Mouse (Mus musculus): Measurements from ENCODE around the gene Tas2r119. TPM values are rescaled to one million over a fixed set of nuclear protein-coding genes. Genes with fewer than 3 reads are reported as not detected.
"Not testable (repeated sequence)": the region's sequence is repeated elsewhere in the genome, so short reads cannot be mapped to it uniquely, and the experiment has no call there.

Gene Tas2r119
- polyA plus RNA-seq, 1 experiment from 2014 or later = not detected

GRCm38 (mm10) chr15:32182026-32182425 is 4.9 kb downstream of the Tas2r119 start:
- H3K36me3 ChIP-seq (replicated peaks) = no peaks in the 10 kb centered on the region
- no peak overlapping the region for H3K9ac ChIP-seq
- no peak overlapping the region for H3K27ac ChIP-seq
- H3K9me3 ChIP-seq = no peaks in the 10 kb centered on the region
- no peaks in the 10 kb centered on the region for H3K4me1 ChIP-seq
- no peak for ATAC-seq (replicated peaks)
- 96% methylated on average over 1 of the region's 1 CpGs for WGBS
- no peak overlapping the region for H3K4me3 ChIP-seq
- H3K27me3 ChIP-seq (replicated peaks) = no peaks in the 10 kb centered on the region
- no peak overlapping the region for H3K4me2 ChIP-seq

GRCm38 (mm10) chr15:32184964-32185363 is 7.9 kb downstream of the Tas2r119 start:
- Histone ChIP-seq H3K4me2 (no peak overlapping the region), H3K36me3 (replicated peaks) (no peaks in the 10 kb centered on the region), H3K27me3 (replicated peaks) (no peaks in the 10 kb centered on the region), H3K9me3 (no peaks in the 10 kb centered on the region), H3K4me1 (no peaks in the 10 kb centered on the region), H3K9ac (no peak overlapping the region), H3K27ac (no peak overlapping the region), H3K4me3 (no peak overlapping the region)
- no peak for ATAC-seq (replicated peaks)

- Histone ChIP-seq H3K4me2 (no peak overlapping the region), H3K4me1 (no peaks in the 10 kb centered on the region), H3K27ac (no peak overlapping the region), H3K9ac (no peak overlapping the region), H3K27me3 (replicated peaks) (no peaks in the 10 kb centered on the region), H3K9me3 (no peaks in the 10 kb centered on the region), H3K4me3 (no peak overlapping the region), H3K36me3 (replicated peaks) (no peaks in the 10 kb centered on the region)
- WGBS = 83% methylated on average over 3 of the region's 3 CpGs
- ATAC-seq (replicated peaks) = no peak
Measured at GRCm38 (mm10) chr15:32189879-32190278, 12.8 kb downstream of the Tas2r119 start.

- WGBS = 89% methylated on average over 6 of the region's 6 CpGs
- no peak overlapping the region for H3K4me3 ChIP-seq
- ATAC-seq (replicated peaks) = no peak
- H3K36me3 ChIP-seq (replicated peaks) = no peaks in the 10 kb centered on the region
- H3K4me2 ChIP-seq = no peak overlapping the region
- H3K27me3 ChIP-seq (replicated peaks) = no peaks in the 10 kb centered on the region
- H3K9me3 ChIP-seq = no peaks in the 10 kb centered on the region
- H3K4me1 ChIP-seq = no peaks in the 10 kb centered on the region
- no peak overlapping the region for H3K9ac ChIP-seq
- no peak overlapping the region for H3K27ac ChIP-seq
Measured at GRCm38 (mm10) chr15:32190436-32190835, 13.3 kb downstream of the Tas2r119 start.

- no peaks in the 10 kb centered on the region for H3K9me3 ChIP-seq
- H3K9ac ChIP-seq = no peak overlapping the region
- no peak for ATAC-seq (replicated peaks)
- H3K4me1 ChIP-seq = no peaks in the 10 kb centered on the region
- H3K4me3 ChIP-seq = no peak overlapping the region
- no peaks in the 10 kb centered on the region for H3K27me3 ChIP-seq (replicated peaks)
- no peaks in the 10 kb centered on the region for H3K36me3 ChIP-seq (replicated peaks)
- no peak overlapping the region for H3K4me2 ChIP-seq
- H3K27ac ChIP-seq = no peak overlapping the region
- 66% methylated on average over 1 of the region's 1 CpGs for WGBS
Measured at GRCm38 (mm10) chr15:32192948-32193347, 15.9 kb downstream of the Tas2r119 start.

GRCm38 (mm10) chr15:32198076-32198475 is 21.0 kb downstream of the Tas2r119 start:
- no peak for ATAC-seq (replicated peaks)
- Histone ChIP-seq H3K9me3 (no peaks in the 10 kb centered on the region), H3K27me3 (replicated peaks) (no peaks in the 10 kb centered on the region), H3K27ac (no peak overlapping the region), H3K4me3 (no peak overlapping the region), H3K9ac (no peak overlapping the region), H3K4me2 (no peak overlapping the region), H3K36me3 (replicated peaks) (no peaks in the 10 kb centered on the region), H3K4me1 (no peaks in the 10 kb centered on the region)
- WGBS = 72% methylated on average over 9 of the region's 9 CpGs

- Histone ChIP-seq H3K4me1 (no peaks in the 10 kb centered on the region), H3K9me3 (no peaks in the 10 kb centered on the region)
Measured at GRCm38 (mm10) chr15:32198561-32198960, 21.5 kb downstream of the Tas2r119 start.

GRCm38 (mm10) chr15:32203242-32203641 is 26.2 kb downstream of the Tas2r119 start:
- no peak overlapping the region for H3K4me2 ChIP-seq
- H3K9ac ChIP-seq = no peak overlapping the region
- no peak overlapping the region for H3K4me3 ChIP-seq
- ATAC-seq (replicated peaks) = no peak
- no peaks in the 10 kb centered on the region for H3K36me3 ChIP-seq (replicated peaks)
- H3K4me1 ChIP-seq = no peaks in the 10 kb centered on the region
- H3K27ac ChIP-seq = no peak overlapping the region
- WGBS = 85% methylated on average over 5 of the region's 5 CpGs
- no peaks in the 10 kb centered on the region for H3K27me3 ChIP-seq (replicated peaks)
- no peaks in the 10 kb centered on the region for H3K9me3 ChIP-seq

More at GRCm38 (mm10) chr15:32198561-32198960, 21.5 kb downstream of the Tas2r119 start:
- no peak overlapping the region for H3K4me2 ChIP-seq
- no peak overlapping the region for H3K27ac ChIP-seq
- no peaks in the 10 kb centered on the region for H3K36me3 ChIP-seq (replicated peaks)
- H3K4me3 ChIP-seq = no peak overlapping the region
- 77% methylated on average over 5 of the region's 5 CpGs for WGBS
- no peak overlapping the region for H3K9ac ChIP-seq
- H3K27me3 ChIP-seq (replicated peaks) = no peaks in the 10 kb centered on the region
- ATAC-seq (replicated peaks) = no peak

- 95% methylated on average over 10 of the region's 10 CpGs for WGBS
- Histone ChIP-seq H3K9me3 (no peaks in the 10 kb centered on the region), H3K9ac (no peak overlapping the region), H3K4me3 (no peak overlapping the region), H3K27ac (no peak overlapping the region), H3K4me1 (no peaks in the 10 kb centered on the region), H3K4me2 (no peak overlapping the region), H3K36me3 (replicated peaks) (no peaks in the 10 kb centered on the region), H3K27me3 (replicated peaks) (no peaks in the 10 kb centered on the region)
- no peak for ATAC-seq (replicated peaks)
Measured at GRCm38 (mm10) chr15:32204908-32205307, 27.8 kb downstream of the Tas2r119 start.

- WGBS = 95% methylated on average over 10 of the region's 10 CpGs
- not testable (repeated sequence) for H3K4me3 ChIP-seq; H3K9me3 ChIP-seq; H3K36me3 ChIP-seq (replicated peaks); ATAC-seq (replicated peaks); H3K4me2 ChIP-seq; H3K27ac ChIP-seq; H3K27me3 ChIP-seq (replicated peaks); H3K9ac ChIP-seq; H3K4me1 ChIP-seq
Measured at GRCm38 (mm10) chr15:32214687-32215086, 37.6 kb downstream of the Tas2r119 start.

- Histone ChIP-seq H3K4me3 (no peak overlapping the region), H3K9ac (no peak overlapping the region), H3K27me3 (replicated peaks) (no peaks in the 10 kb centered on the region), H3K36me3 (replicated peaks) (no peaks in the 10 kb centered on the region), H3K4me2 (no peak overlapping the region), H3K27ac (no peak overlapping the region), H3K9me3 (no peaks in the 10 kb centered on the region), H3K4me1 (no peaks in the 10 kb centered on the region)
- 87% methylated on average over 7 of the region's 7 CpGs for WGBS
- ATAC-seq (replicated peaks) = no peak
Measured at GRCm38 (mm10) chr15:32223028-32223427, 45.9 kb downstream of the Tas2r119 start.

GRCm38 (mm10) chr15:32225394-32225793 is 48.3 kb downstream of the Tas2r119 start:
- H3K4me1 ChIP-seq = no peaks in the 10 kb centered on the region
- no peaks in the 10 kb centered on the region for H3K36me3 ChIP-seq (replicated peaks)
- H3K27me3 ChIP-seq (replicated peaks) = no peaks in the 10 kb centered on the region
- WGBS = 92% methylated on average over 3 of the region's 3 CpGs
- no peak overlapping the region for H3K27ac ChIP-seq
- H3K4me3 ChIP-seq = no peak overlapping the region
- H3K4me2 ChIP-seq = no peak overlapping the region
- H3K9me3 ChIP-seq = no peaks in the 10 kb centered on the region
- ATAC-seq (replicated peaks) = no peak
- no peak overlapping the region for H3K9ac ChIP-seq

GRCm38 (mm10) chr15:32226381-32226780 is 49.3 kb downstream of the Tas2r119 start:
- Histone ChIP-seq H3K4me1 (no peaks in the 10 kb centered on the region), H3K9ac (no peak overlapping the region), H3K9me3 (no peaks in the 10 kb centered on the region), H3K4me2 (no peak overlapping the region), H3K27ac (no peak overlapping the region), H3K36me3 (replicated peaks) (no peaks in the 10 kb centered on the region), H3K27me3 (replicated peaks) (no peaks in the 10 kb centered on the region), H3K4me3 (no peak overlapping the region)
- ATAC-seq (replicated peaks) = no peak
- 84% methylated on average over 6 of the region's 6 CpGs for WGBS

Measured in midbrain, embryonic 15.5 days (tissue).